Mouse (Mus musculus) C2C12 (cell line): ENCODE measurements at regions not wholly inside any gene's neighbourhood (a gene's known extent, or its start where the extent isn't known, plus 50 kb on each side); places are given as distances from the start of the nearest gene placed in this dataset.

Experiments used
- H3K27me3 ChIP-seq: one replicate; pipeline ENCODE4 v1.6.1; 2011; ENCODE audit not compliant: control insufficient read depth, insufficient read depth, insufficient read length
- H3K36me3 ChIP-seq: one replicate; pipeline ENCODE4 v1.6.1; 2011; ENCODE audit not compliant: control insufficient read depth, insufficient read depth
- H3K4me3 ChIP-seq: one replicate; pipeline ENCODE4 v1.5.1; 2011; ENCODE audit warnings: mild to moderate bottlenecking, control low read depth; ENCODE audit not compliant: poor library complexity, insufficient read depth, severe bottlenecking
- H3K79me2 ChIP-seq: one replicate; pipeline ENCODE4 v1.6.1; 2011; ENCODE audit not compliant: control insufficient read depth, insufficient read depth
- H3K79me3 ChIP-seq: one replicate; pipeline ENCODE4 v1.6.1; 2011; ENCODE audit warnings: low read depth, control low read depth
- H3ac ChIP-seq: one replicate; pipeline ENCODE3; 2011; ENCODE audit warnings: low read depth; ENCODE audit not compliant: control insufficient read depth, insufficient read length
- CEBPB ChIP-seq: IDR thresholded peaks from one replicate; pipeline ENCODE4 v1.6.1; 2011; ENCODE audit warnings: low read depth, mild to moderate bottlenecking, control low read depth, moderate library complexity
- CTCF ChIP-seq: IDR thresholded peaks from one replicate; pipeline ENCODE4 v1.5.1; 2011; ENCODE audit not compliant: control insufficient read depth, insufficient read depth, insufficient read length
- FOSL1 ChIP-seq: IDR thresholded peaks from one replicate; pipeline ENCODE4 v1.8.0; 2011; ENCODE audit warnings: mild to moderate bottlenecking, low read length; ENCODE audit not compliant: poor library complexity, insufficient read depth, severe bottlenecking
- MAX ChIP-seq: IDR thresholded peaks from one replicate; pipeline ENCODE4 v1.6.1; 2011; ENCODE audit warnings: mild to moderate bottlenecking, control low read depth
- MYOD1 ChIP-seq: IDR thresholded peaks from one replicate; pipeline ENCODE4 v1.6.1; 2011; ENCODE audit warnings: low read depth; ENCODE audit not compliant: control insufficient read depth, insufficient read length
- MYOG ChIP-seq: IDR thresholded peaks from one replicate; pipeline ENCODE4 v1.6.1; 2011; ENCODE audit not compliant: control insufficient read depth, insufficient read length; ENCODE audit errors: extremely low read depth
- USF1 ChIP-seq: IDR thresholded peaks from one replicate; pipeline ENCODE4 v1.6.1; 2011; ENCODE audit warnings: low read depth, mild to moderate bottlenecking, control low read depth, moderate library complexity

GRCm38 (mm10) chr1:16007809-16008208 lies 85.3 kb downstream of the 4930444P10Rik start:
- TF ChIP-seq MAX (no peak), MYOG (no peak)

DNA sequence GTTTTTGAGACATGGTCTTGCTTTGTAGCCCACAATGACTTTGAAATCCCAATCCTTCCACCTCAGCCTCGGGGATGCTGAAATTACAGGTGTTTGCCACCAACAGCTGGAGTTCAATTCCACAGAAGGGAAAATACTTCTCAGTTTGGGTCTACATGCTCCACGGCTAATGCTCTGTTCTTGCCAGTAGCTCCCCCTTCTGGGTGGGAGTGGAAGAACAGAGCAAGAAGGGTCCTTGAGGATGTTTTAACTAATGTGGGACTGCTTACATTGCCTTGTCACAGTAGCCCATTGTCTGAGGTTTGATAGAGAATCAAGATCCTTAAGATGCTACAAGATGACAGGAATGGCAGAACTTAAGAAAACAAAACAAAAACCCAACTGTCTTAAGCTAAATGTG lies 86.2 kb downstream of the 4930444P10Rik start:
- Histone ChIP-seq H3K79me2 (no peaks in the 10 kb centered on the region), H3K4me3 (no peak overlapping the region)

More at GRCm38 (mm10) chr1:16007809-16008208, 85.3 kb downstream of the 4930444P10Rik start:
- Histone ChIP-seq H3K36me3 (no peaks in the 10 kb centered on the region), H3K4me3 (no peak overlapping the region), H3K27me3 (no peaks in the 10 kb centered on the region), H3K79me3 (no peaks in the 10 kb centered on the region), H3ac (no peak overlapping the region), H3K79me2 (no peaks in the 10 kb centered on the region)

GRCm38 (mm10) chr1:15997135-15997534 lies 96.0 kb downstream of the 4930444P10Rik start:
- no peak overlapping the region for H3K4me3 ChIP-seq
- TF ChIP-seq USF1 = no peak
- TF ChIP-seq MAX = no peak
- TF ChIP-seq CTCF = no peak
- no peak for TF ChIP-seq MYOD1
- no peak for TF ChIP-seq FOSL1
- TF ChIP-seq CEBPB = no peak
- TF ChIP-seq MYOG = no peak
- no peak overlapping the region for H3ac ChIP-seq
- no peaks in the 10 kb centered on the region for H3K27me3 ChIP-seq
- no peaks in the 10 kb centered on the region for H3K79me2 ChIP-seq
- H3K79me3 ChIP-seq = no peaks in the 10 kb centered on the region
- no peaks in the 10 kb centered on the region for H3K36me3 ChIP-seq

More for the DNA sequence above, 86.2 kb downstream of the 4930444P10Rik start:
- Histone ChIP-seq H3K79me3 (no peaks in the 10 kb centered on the region), H3K27me3 (no peaks in the 10 kb centered on the region), H3K36me3 (no peaks in the 10 kb centered on the region), H3ac (no peak overlapping the region)
- TF ChIP-seq MAX = no peak
- TF ChIP-seq CTCF = no peak
- TF ChIP-seq MYOG = no peak
- TF ChIP-seq FOSL1 = no peak
- TF ChIP-seq CEBPB = no peak
- TF ChIP-seq MYOD1 = no peak
- TF ChIP-seq USF1 = no peak

- no peaks in the 10 kb centered on the region for H3K27me3 ChIP-seq
- TF ChIP-seq MYOD1 = no peak
- no peaks in the 10 kb centered on the region for H3K79me3 ChIP-seq
- no peaks in the 10 kb centered on the region for H3K79me2 ChIP-seq
- no peak overlapping the region for H3ac ChIP-seq
- no peak overlapping the region for H3K4me3 ChIP-seq
- H3K36me3 ChIP-seq = no peaks in the 10 kb centered on the region
Measured at GRCm38 (mm10) chr1:15996341-15996740, 96.8 kb downstream of the 4930444P10Rik start.

DNA sequence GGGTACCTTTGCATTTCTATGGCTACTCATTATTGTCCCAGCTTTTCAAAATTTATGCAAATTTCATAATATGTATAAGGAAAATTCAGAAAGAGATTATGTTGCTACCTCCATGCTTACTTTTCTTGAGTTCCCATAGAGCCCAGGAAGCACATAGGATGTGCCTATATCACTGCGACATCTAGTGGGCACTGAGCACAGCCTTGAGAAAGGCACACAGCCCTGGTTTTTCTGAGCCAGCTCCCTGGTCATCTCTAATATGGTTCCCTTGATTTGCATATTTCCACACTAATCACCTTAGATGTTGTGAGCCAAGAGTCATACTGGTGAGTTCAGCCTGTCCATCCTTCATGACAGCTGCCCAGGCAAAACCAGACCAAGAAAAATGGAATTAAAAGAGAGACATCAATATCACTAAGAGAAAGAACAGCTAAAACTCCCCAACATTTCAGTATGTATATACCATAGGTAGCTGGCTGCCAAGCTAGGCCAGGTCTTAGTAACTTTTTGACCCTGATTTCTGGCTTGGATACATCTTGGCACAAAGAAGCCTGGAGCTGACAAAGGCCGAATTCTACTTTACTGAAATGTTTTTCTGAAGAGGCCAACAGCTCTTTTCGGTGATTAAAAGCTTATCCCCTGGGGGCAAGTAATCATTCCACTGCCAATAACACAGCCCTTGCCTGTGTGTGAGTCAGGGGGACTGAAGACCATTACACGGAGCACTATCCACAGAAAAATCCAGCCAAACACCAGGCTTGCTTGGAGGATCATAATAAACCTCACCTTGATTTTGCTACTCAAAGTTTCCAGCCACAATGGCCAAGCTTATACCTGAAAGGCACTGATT lies 99.3 kb downstream of the 4930444P10Rik start:
- no peaks in the 10 kb centered on the region for H3K79me3 ChIP-seq
- peak; percentile 27 for TF ChIP-seq CTCF
- no peak for TF ChIP-seq MAX
- no peaks in the 10 kb centered on the region for H3K36me3 ChIP-seq
- H3K4me3 ChIP-seq = no peak overlapping the region
- H3K79me2 ChIP-seq = no peaks in the 10 kb centered on the region
- H3ac ChIP-seq = no peak overlapping the region
- no peaks in the 10 kb centered on the region for H3K27me3 ChIP-seq

- H3K4me3 ChIP-seq = no peak overlapping the region
- TF ChIP-seq MYOD1 (no peak), MAX (no peak), CEBPB (no peak), MYOG (no peak), FOSL1 (no peak), CTCF (no peak)
- H3K79me3 ChIP-seq = no peaks in the 10 kb centered on the region
- no peaks in the 10 kb centered on the region for H3K36me3 ChIP-seq
- H3ac ChIP-seq = no peak overlapping the region
- no peaks in the 10 kb centered on the region for H3K27me3 ChIP-seq
- H3K79me2 ChIP-seq = no peaks in the 10 kb centered on the region
Measured at GRCm38 (mm10) chr1:15990982-15991381, 102.1 kb downstream of the 4930444P10Rik start.

DNA sequence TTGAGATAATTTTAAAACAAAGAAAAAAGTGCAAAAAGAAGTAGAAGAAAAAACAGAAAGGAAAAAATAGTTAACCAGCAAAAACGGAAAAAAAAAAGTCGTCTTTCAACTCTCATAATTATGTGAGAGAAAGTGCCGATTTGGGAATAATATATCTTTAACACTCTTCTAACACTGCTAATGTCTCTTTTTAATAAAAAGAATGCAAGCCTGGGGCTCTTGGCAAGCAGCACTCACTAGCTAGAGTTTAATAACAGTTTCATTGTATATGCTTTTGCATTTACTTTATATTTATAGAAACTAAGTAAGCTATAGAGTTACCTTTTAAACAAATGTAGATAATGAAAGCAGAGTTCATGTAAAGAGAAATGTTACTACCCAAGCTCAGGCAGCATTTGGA lies 107.5 kb downstream of the 4930444P10Rik start:
- Histone ChIP-seq H3K27me3 (no peaks in the 10 kb centered on the region), H3K36me3 (no peaks in the 10 kb centered on the region), H3K4me3 (no peak overlapping the region), H3K79me3 (no peaks in the 10 kb centered on the region), H3ac (no peak overlapping the region), H3K79me2 (no peaks in the 10 kb centered on the region)
- TF ChIP-seq MYOG = no peak
- TF ChIP-seq CEBPB = no peak
- no peak for TF ChIP-seq CTCF
- TF ChIP-seq FOSL1 = no peak
- no peak for TF ChIP-seq USF1
- no peak for TF ChIP-seq MAX
- TF ChIP-seq MYOD1 = no peak
